Comparison of ENCODE assay signal across 18 mouse cellular contexts in the genomic region with DNA sequence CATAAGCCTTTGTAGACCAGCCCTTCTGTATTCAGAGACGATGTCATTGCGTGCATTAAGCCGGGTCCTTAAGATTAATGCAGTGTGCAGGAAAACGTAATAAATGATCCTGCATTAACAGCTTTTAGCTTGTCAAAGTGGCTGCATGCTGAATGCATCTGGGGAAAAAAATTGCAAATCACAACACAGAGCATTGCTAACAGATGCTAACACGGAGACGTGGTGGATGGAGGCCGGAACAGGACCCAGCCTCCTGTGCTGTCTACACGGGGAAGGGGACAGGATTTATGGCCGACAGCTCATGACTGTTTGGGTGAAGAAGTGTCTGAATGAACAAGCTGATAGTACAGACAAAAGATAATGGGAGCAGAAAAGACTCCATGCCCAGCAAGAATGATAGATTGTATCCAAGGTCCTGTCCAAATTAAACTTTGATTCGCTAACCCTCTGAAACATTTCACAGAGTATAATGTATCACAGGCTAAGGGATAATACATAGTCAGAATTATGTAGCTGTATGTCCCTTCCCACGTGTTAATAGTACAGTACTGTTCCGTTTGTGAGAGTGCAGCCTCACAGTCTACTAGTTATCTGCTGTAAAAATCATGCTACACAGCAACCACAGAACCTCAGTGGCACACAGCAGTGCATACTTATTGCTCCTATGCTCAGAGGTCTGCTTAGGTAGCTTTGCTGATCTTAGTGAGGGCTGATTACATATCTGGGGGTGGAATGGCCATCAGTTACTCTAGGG. TPM values are rescaled to one million over a fixed set of nuclear protein-coding genes. Genes with fewer than 3 reads are reported as not detected.
DNase-seq lines count a peak whose midpoint lies in the region; ATAC-seq lines count a peak whose summit lies in the region.
"Had no signal": no experiment of that assay in that cellular context is flagged by ENCODE, and none has a peak within 500 bp of the region (broad histone marks: within the 10 kb centered on the region; RNA-seq: fewer than 3 reads in every experiment).

No protein-coding gene starts in this region.

- DNase-seq in forebrain, embryonic 11.5 days (ENCODE audit: low spot score): no peak
- peak; percentile 31 for DNase-seq in neural tube, embryonic 11.5 days (ENCODE audit: low spot score)
- DNase-seq in neural tube, embryonic 10.5 days (ENCODE audit: extremely low spot score, low spot score): no peak
- peak; percentile 41 for DNase-seq in limb, embryonic 11.5 days (ENCODE audit: low spot score)
- no peak for DNase-seq in testis, postnatal 10 days (ENCODE audit: low spot score)
- no peak for DNase-seq in cerebellum, adult 11 months
- no peak for DNase-seq in kidney, adult 11 months
- DNase-seq: cerebellum, adult 18-20 months; kidney, postnatal 36 days; right cerebral cortex, postnatal 4 days; thymus, postnatal 25 days had no signal

- H3K9ac ChIP-seq in forebrain, embryonic 13.5 days: no peak overlapping the region
- no peak overlapping the region for H3K9ac ChIP-seq in forebrain, embryonic 11.5 days (ENCODE audit: low read length)
- no peak overlapping the region for H3K9ac ChIP-seq in neural tube, embryonic 11.5 days (ENCODE audit: low read length)
- H3K9ac ChIP-seq in limb, embryonic 11.5 days (ENCODE audit: low read length): no peak overlapping the region
- H3K9ac ChIP-seq: lung, embryonic 15.5 days had no signal

- H3K4me2 ChIP-seq in forebrain, embryonic 13.5 days: no peak overlapping the region
- H3K4me2 ChIP-seq in forebrain, embryonic 11.5 days (ENCODE audit: low read depth, low read length, severe bottlenecking): no peak overlapping the region
- H3K4me2 ChIP-seq in neural tube, embryonic 11.5 days (ENCODE audit: low read depth): no peak overlapping the region
- peak overlapping the region; percentile 8; the same call in 1 of the 2 replicates for H3K4me2 ChIP-seq in limb, embryonic 11.5 days (ENCODE audit: low read depth, severe bottlenecking)
- H3K4me2 ChIP-seq: lung, embryonic 15.5 days had no signal

- 54% methylated on average over 12 of the region's 12 CpGs for WGBS in forebrain, embryonic 13.5 days
- WGBS in forebrain, embryonic 11.5 days: 76% methylated on average over 12 of the region's 12 CpGs
- 45% methylated on average over 12 of the region's 12 CpGs for WGBS in neural tube, embryonic 11.5 days
- 34% methylated on average over 12 of the region's 12 CpGs for WGBS in limb, embryonic 11.5 days

- no peaks in the 10 kb centered on the region for H3K36me3 ChIP-seq in forebrain, embryonic 13.5 days (ENCODE audit: poor library complexity, severe bottlenecking)
- no peaks in the 10 kb centered on the region for H3K36me3 ChIP-seq in forebrain, embryonic 11.5 days (ENCODE audit: control insufficient read depth, insufficient read depth, low read length)
- no peaks in the 10 kb centered on the region for H3K36me3 ChIP-seq in neural tube, embryonic 11.5 days (ENCODE audit: control insufficient read depth, insufficient read depth, low read length)
- no peaks in the 10 kb centered on the region for H3K36me3 ChIP-seq in limb, embryonic 11.5 days (ENCODE audit: control insufficient read depth, insufficient read depth, low read length)
- H3K36me3 ChIP-seq: lung, embryonic 15.5 days had no signal

- H3K27me3 ChIP-seq in forebrain, embryonic 13.5 days: no peaks in the 10 kb centered on the region
- no peaks in the 10 kb centered on the region for H3K27me3 ChIP-seq in forebrain, embryonic 11.5 days (ENCODE audit: control insufficient read depth, insufficient read depth, low read length)
- no peaks in the 10 kb centered on the region for H3K27me3 ChIP-seq in neural tube, embryonic 11.5 days (ENCODE audit: control insufficient read depth, insufficient read depth, low read length)
- H3K27me3 ChIP-seq in limb, embryonic 11.5 days (ENCODE audit: control insufficient read depth, insufficient read depth, low read length): no peaks in the 10 kb centered on the region
- H3K27me3 ChIP-seq: lung, embryonic 15.5 days had no signal

- H3K27ac ChIP-seq in forebrain, embryonic 13.5 days: peak overlapping the region; percentile 54
- no peak overlapping the region for H3K27ac ChIP-seq in forebrain, embryonic 11.5 days (ENCODE audit: low read depth, low read length)
- peak overlapping the region; percentile 39; the same call in 1 of the 2 replicates for H3K27ac ChIP-seq in neural tube, embryonic 11.5 days (ENCODE audit: low read depth, low read length)
- H3K27ac ChIP-seq in limb, embryonic 11.5 days (replicated peaks; ENCODE audit: low read depth, low read length): no peak overlapping the region
- H3K27ac ChIP-seq: lung, embryonic 15.5 days had no signal

- H3K4me3 ChIP-seq in forebrain, embryonic 13.5 days: no peak overlapping the region
- H3K4me3 ChIP-seq in forebrain, embryonic 11.5 days (ENCODE audit: low read depth, low read length): no peak overlapping the region
- no peak overlapping the region for H3K4me3 ChIP-seq in neural tube, embryonic 11.5 days (ENCODE audit: low read depth, low read length)
- no peak overlapping the region for H3K4me3 ChIP-seq in limb, embryonic 11.5 days (ENCODE audit: low read depth, low read length)
- H3K4me3 ChIP-seq: lung, embryonic 15.5 days; myocyte had no signal

- H3K4me1 ChIP-seq in forebrain, embryonic 13.5 days: peaks cover 20% of the 10 kb centered on the region
- peaks cover 4% of the 10 kb centered on the region; the same call in 1 of the 2 replicates for H3K4me1 ChIP-seq in forebrain, embryonic 11.5 days (replicated peaks; ENCODE audit: control insufficient read depth, insufficient read depth, low read length)
- H3K4me1 ChIP-seq in neural tube, embryonic 11.5 days (ENCODE audit: control insufficient read depth, insufficient read depth, low read length): peaks cover 8% of the 10 kb centered on the region
- peaks cover 20% of the 10 kb centered on the region; the same call in 1 of the 2 replicates for H3K4me1 ChIP-seq in limb, embryonic 11.5 days (ENCODE audit: control insufficient read depth, insufficient read depth, low read length)
- H3K4me1 ChIP-seq: lung, embryonic 15.5 days had no signal

- peak; percentile 54; the same call in 1 of the 2 replicates for ATAC-seq in forebrain, embryonic 13.5 days
- no peak for ATAC-seq in forebrain, embryonic 11.5 days (replicated peaks; ENCODE audit: low FRiP score)
- peak; percentile 84; the same call in 1 of the 2 replicates for ATAC-seq in neural tube, embryonic 11.5 days (ENCODE audit: insufficient read depth, low FRiP score, low TSS enrichment)
- no peak for ATAC-seq in limb, embryonic 11.5 days (ENCODE audit: insufficient number of reproducible peaks, low FRiP score, low TSS enrichment, low read depth)
- ATAC-seq: intestine, embryonic 16.5 days had no signal

- no peaks in the 10 kb centered on the region for H3K9me3 ChIP-seq in forebrain, embryonic 13.5 days (replicated peaks)
- no peaks in the 10 kb centered on the region for H3K9me3 ChIP-seq in forebrain, embryonic 11.5 days (ENCODE audit: control insufficient read depth, low read length)
- H3K9me3 ChIP-seq in neural tube, embryonic 11.5 days (ENCODE audit: control insufficient read depth, low read length): no peaks in the 10 kb centered on the region
- H3K9me3 ChIP-seq in limb, embryonic 11.5 days (ENCODE audit: control insufficient read depth, low read length): no peaks in the 10 kb centered on the region
- H3K9me3 ChIP-seq: lung, embryonic 15.5 days had no signal

RNA-seq across cellular contexts. Expression of gene Lrrc52, which starts 32.7 kb away (rescaled TPM):
- polyA plus RNA-seq in forebrain, embryonic 13.5 days (2015; fragmentation: Nextera tagmentation; extraction: Ambion mirVana): not detected in 2 replicates
- polyA plus RNA-seq in forebrain, embryonic 11.5 days (2014; fragmentation: Nextera tagmentation; extraction: Ambion mirVana): not detected in 2 replicates
- polyA plus RNA-seq in neural tube, embryonic 11.5 days (2014; fragmentation: Nextera tagmentation; extraction: Ambion mirVana): not detected in 2 replicates
- not detected in 2 replicates for polyA plus RNA-seq in limb, embryonic 11.5 days (2014; fragmentation: Nextera tagmentation; extraction: Ambion mirVana)
- polyA plus RNA-seq: cortical plate, adult 2 months; heart, embryonic 16.5 days; liver, adult 2 months; myocyte had no signal

Comparison
In these comparisons a context has a peak if more than half of its experiments do, and no peak if none do; other contexts are left out.
1. ATAC-seq: peak in forebrain, embryonic 13.5 days (single experiment) and neural tube, embryonic 11.5 days (single experiment); none in forebrain, embryonic 11.5 days (single experiment) and limb, embryonic 11.5 days (single experiment).
2. H3K27ac ChIP-seq: peak in forebrain, embryonic 13.5 days (single experiment) and neural tube, embryonic 11.5 days (single experiment); none in forebrain, embryonic 11.5 days (single experiment) and limb, embryonic 11.5 days (single experiment).
3. DNase-seq: peak in neural tube, embryonic 11.5 days (single experiment) and limb, embryonic 11.5 days (single experiment); none in forebrain, embryonic 11.5 days (single experiment), neural tube, embryonic 10.5 days (single experiment), testis, postnatal 10 days (single experiment), cerebellum, adult 11 months (single experiment) and kidney, adult 11 months (single experiment).